Mouse (Mus musculus) ES-E14 (cell line): ENCODE measurements around the gene Scn4a. TPM values are rescaled to one million over a fixed set of nuclear protein-coding genes. Genes with fewer than 3 reads are reported as not detected.
"Not testable (repeated sequence)": the region's sequence is repeated elsewhere in the genome, so short reads cannot be mapped to it uniquely, and the experiment has no call there.

Experiments
- DNase-seq: peaks from one replicate; pipeline ENCODE4 v3.0.0-alpha.2; 2013; ENCODE audit warnings: low read depth, low spot score
- H3K27ac ChIP-seq: 2 replicates; pipeline ENCODE4 v1.5.1; 2012; ENCODE audit warnings: low read depth, mild to moderate bottlenecking, low read length, moderate library complexity, mixed read lengths; ENCODE audit not compliant: poor library complexity, insufficient read depth, severe bottlenecking
- H3K36me3 ChIP-seq: 2 replicates; pipeline ENCODE4 v1.6.1; 2012; ENCODE audit warnings: mild to moderate bottlenecking, low read length, moderate library complexity, mixed read lengths; ENCODE audit not compliant: control insufficient read depth, poor library complexity, insufficient read depth, severe bottlenecking
- H3K4me1 ChIP-seq, 2 experiments: fragments of 150-350 bp in 1 of 2; sonication (generic) in 1 of 2; 2 replicates each; pipeline ENCODE4 v1.6.1; 2012; ENCODE audit warnings: low read length in 2 of 2, mild to moderate bottlenecking in 1 of 2, mixed read lengths in 1 of 2; ENCODE audit not compliant: control insufficient read depth in 2 of 2, insufficient read depth in 2 of 2, poor library complexity in 1 of 2
- H3K4me3 ChIP-seq, 2 experiments: fragments of 150-350 bp in 1 of 2; sonication (generic) in 1 of 2; 2 replicates each; pipeline ENCODE4 v1.5.1; 2012; ENCODE audit warnings: low read length in 2 of 2, low read depth in 1 of 2, mild to moderate bottlenecking in 1 of 2, mixed read lengths in 1 of 2; ENCODE audit not compliant: insufficient read depth in 1 of 2, poor library complexity in 1 of 2, severe bottlenecking in 1 of 2
- H3K9ac ChIP-seq: 2 replicates; pipeline ENCODE4 v1.6.1; 2012; ENCODE audit warnings: low read depth, mild to moderate bottlenecking, low read length, mixed read lengths; ENCODE audit not compliant: poor library complexity, insufficient read depth, severe bottlenecking
- H3K9me3 ChIP-seq: fragments of 150-350 bp; sonication (generic); 2 replicates; pipeline ENCODE4 v1.6.1; 2012; ENCODE audit warnings: low read depth, mild to moderate bottlenecking, low read length; ENCODE audit not compliant: control insufficient read depth, insufficient read depth
- CHD2 ChIP-seq: IDR thresholded peaks from 2 replicates; pipeline ENCODE4 v1.6.1; 2014; ENCODE audit warnings: mild to moderate bottlenecking, low read depth, low read length, inconsistent platforms
- HCFC1 ChIP-seq: IDR thresholded peaks from 2 replicates; pipeline ENCODE4 v1.6.1; 2012; ENCODE audit warnings: low read length, inconsistent platforms, borderline replicate concordance; ENCODE audit not compliant: insufficient read depth
- MAFK ChIP-seq: IDR thresholded peaks from 2 replicates; pipeline ENCODE4 v1.6.1; 2014; ENCODE audit warnings: mild to moderate bottlenecking, low read depth, low read length, inconsistent platforms; ENCODE audit not compliant: insufficient read depth
- ZC3H11A ChIP-seq: IDR thresholded peaks from 2 replicates; pipeline ENCODE4 v1.6.1; 2012; ENCODE audit warnings: low read depth, mild to moderate bottlenecking, inconsistent platforms, low read length, borderline replicate concordance
- ZNF384 ChIP-seq: IDR thresholded peaks from 2 replicates; pipeline ENCODE4 v1.6.1; 2012; ENCODE audit warnings: low read depth, low read length, inconsistent platforms
- in situ Hi-C, 2 experiments: fragments of 600-800 bp; cut with MboI; formaldehyde crosslinking; loops; one replicate each; pipeline ENCODE4 v1.15.1; 2025; ENCODE audit warnings: low sequenced_read_pairs in 2 of 2, inconsistent platforms in 1 of 2; ENCODE audit not compliant: unreplicated experiment in 2 of 2
- total RNA-seq: library from RNA; depleted of rRNA; stranded (reverse); fragments of 300-350 nt; gene quantifications from 2 replicates; pipeline ENCODE4 v1.2.3, GENCODE M21; 2012; rRNA removed

Scn4a gene
- total RNA-seq = 0.13 and 0.16 TPM in 2 replicates

DNA sequence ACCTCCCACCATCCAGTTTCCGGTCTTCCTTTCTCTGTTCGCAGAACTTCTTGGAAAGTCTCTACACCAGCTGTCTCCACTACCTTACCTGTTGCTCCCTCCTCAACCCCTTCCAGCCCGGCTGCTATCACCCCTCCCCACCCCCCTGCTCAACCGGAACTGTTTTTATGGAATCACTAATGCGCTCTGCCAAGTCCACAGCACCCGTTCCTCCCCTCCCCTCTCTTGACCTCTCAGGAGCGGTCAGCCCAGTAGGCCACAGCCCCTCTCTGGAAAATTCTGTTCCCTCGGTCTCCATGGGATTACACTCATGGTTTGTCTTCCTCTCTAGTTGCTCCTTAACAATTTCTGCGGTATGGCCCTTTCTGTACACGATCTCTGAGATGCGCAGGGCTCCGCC, at the start of gene Scn4a:
Gene Scn4a, minus strand, starts transcription at position 101 of the 400 bp plus-strand sequence.
- Histone ChIP-seq H3K9ac (no peak within 1 kb of the TSS), H3K36me3 (no peaks in the 10 kb centered on the region), H3K27ac (no peak within 1 kb of the TSS), H3K9me3 (no peaks in the 10 kb centered on the region), H3K4me3 (no peak within 1 kb of the TSS), H3K4me1 (no peaks in the 10 kb centered on the region)
- DNase-seq = no peak
- in situ Hi-C loops = no loop called here
- TF ChIP-seq CHD2 (no peak), ZNF384 (no peak), ZC3H11A (no peak), HCFC1 (no peak), MAFK (no peak)

DNA sequence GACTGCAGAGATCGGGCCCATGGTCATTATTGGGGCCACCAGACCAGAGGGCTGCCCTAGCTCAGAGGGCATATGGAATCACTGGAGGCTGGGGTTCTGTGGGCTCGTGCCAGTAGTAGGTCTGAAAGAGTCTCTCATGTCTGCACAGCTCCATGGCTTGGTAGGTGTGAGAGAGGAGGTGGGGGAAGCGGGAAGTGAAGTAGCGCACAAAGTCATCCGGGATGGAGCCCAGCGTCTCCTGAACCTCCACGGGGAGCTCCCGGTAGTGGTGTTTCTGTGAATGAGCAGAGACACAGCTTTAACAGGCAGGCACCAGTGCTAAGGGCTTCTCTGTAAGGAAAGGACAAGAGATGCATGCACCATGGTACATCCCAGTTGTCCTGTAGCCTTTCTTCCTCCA, 45.4 kb upstream of the Scn4a start:
- no peak overlapping the region for H3K27ac ChIP-seq
- H3K9me3 ChIP-seq = no peaks in the 10 kb centered on the region
- peaks cover 16% of the 10 kb centered on the region; the same call in 1 of the 2 replicates for H3K36me3 ChIP-seq
- no peak overlapping the region for H3K9ac ChIP-seq
- no peaks in the 10 kb centered on the region for H3K4me1 ChIP-seq
- TF ChIP-seq ZC3H11A (no peak), HCFC1 (no peak), CHD2 (no peak), ZNF384 (no peak), MAFK (no peak)
- in situ Hi-C loops = no loop called here
- no peak overlapping the region for H3K4me3 ChIP-seq
- DNase-seq = no peak

DNA sequence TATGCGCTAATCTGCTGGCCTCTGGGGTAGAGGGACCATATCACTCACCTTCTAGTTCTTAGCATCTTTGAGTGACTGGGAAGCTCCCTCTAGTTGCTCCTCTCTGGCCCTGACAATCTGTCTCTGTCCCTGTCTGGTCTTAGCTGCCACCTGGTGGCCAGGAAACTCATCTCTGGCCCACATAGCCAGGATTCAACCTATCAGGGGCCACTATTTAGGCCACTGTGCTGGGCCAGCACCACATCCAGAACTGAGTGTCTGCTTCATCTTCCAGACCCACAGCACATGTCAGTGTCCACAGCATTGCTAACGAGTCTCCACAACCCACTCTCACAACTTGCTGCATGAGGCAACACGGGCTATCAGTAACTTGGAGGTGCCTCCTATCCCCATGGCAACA, 44.6 kb upstream of the Scn4a start:
- no peak for DNase-seq
- H3K36me3 ChIP-seq = peaks cover 13% of the 10 kb centered on the region; the same call in 1 of the 2 replicates
- H3K4me3 ChIP-seq = no peak overlapping the region
- TF ChIP-seq HCFC1 (no peak), ZNF384 (no peak), CHD2 (no peak), ZC3H11A (no peak), MAFK (no peak)
- no peak overlapping the region for H3K27ac ChIP-seq
- no peak overlapping the region for H3K9ac ChIP-seq
- no peaks in the 10 kb centered on the region for H3K9me3 ChIP-seq
- in situ Hi-C loops = no loop called here
- peaks cover 0 to 4% of the 10 kb centered on the region in 2 experiments; a peak in 1 of 4 replicates for H3K4me1 ChIP-seq

GRCm38 (mm10) chr11:106394055-106394454, 41.0 kb upstream of the Scn4a start:
- H3K4me3 ChIP-seq, H3K9ac ChIP-seq, H3K9me3 ChIP-seq, in situ Hi-C loops, H3K36me3 ChIP-seq, DNase-seq, H3K27ac ChIP-seq: not testable (repeated sequence)
- peaks cover 0 to 12% of the 10 kb centered on the region in 2 experiments; a peak in 1 of 4 replicates for H3K4me1 ChIP-seq

- TF ChIP-seq ZNF384 (no peak), MAFK (no peak), HCFC1 (no peak), CHD2 (no peak), ZC3H11A (no peak)
- in situ Hi-C loops = no loop called here
- Histone ChIP-seq H3K4me1 (peaks cover 0 to 12% of the 10 kb centered on the region in 2 experiments; a peak in 1 of 4 replicates), H3K4me3 (no peak overlapping the region), H3K36me3 (peaks cover 3% of the 10 kb centered on the region; the same call in 1 of the 2 replicates), H3K9ac (no peak overlapping the region), H3K9me3 (no peaks in the 10 kb centered on the region), H3K27ac (no peak overlapping the region)
- DNase-seq = no peak
Observed at GRCm38 (mm10) chr11:106393331-106393616, 40.2 kb upstream of the Scn4a start.
